Mouse (Mus musculus) forebrain, embryonic 12.5 days (tissue): Measurements from ENCODE around the gene Dexi. TPM values are rescaled to one million over a fixed set of nuclear protein-coding genes. Genes with fewer than 3 reads are reported as not detected.

Source experiments
- ATAC-seq: fragments of 200-750 bp; cut with Nextera tagmentation; 2 replicates; pipeline ENCODE4 v1.8.0; 2017; ENCODE audit warnings: moderate TSS enrichment; ENCODE audit not compliant: low FRiP score
- H3K27ac ChIP-seq: fragments of 300-500 bp; sonication (generic); 2 replicates; pipeline ENCODE4 v1.5.1; 2016; ENCODE audit warnings: mild to moderate bottlenecking
- H3K27me3 ChIP-seq: fragments of 300-500 bp; sonication (generic); 2 replicates; pipeline ENCODE4 v1.6.1; 2016; ENCODE audit warnings: mild to moderate bottlenecking
- H3K36me3 ChIP-seq: fragments of 300-500 bp; sonication (generic); replicated peaks from 2 replicates; pipeline ENCODE4 v1.6.1; 2016; ENCODE audit warnings: mild to moderate bottlenecking
- H3K4me1 ChIP-seq: fragments of 300-500 bp; sonication (generic); 2 replicates; pipeline ENCODE4 v1.6.1; 2016
- H3K4me2 ChIP-seq: fragments of 300-500 bp; sonication (generic); 2 replicates; pipeline ENCODE4 v1.6.1; 2016; ENCODE audit warnings: mild to moderate bottlenecking, moderate library complexity
- H3K4me3 ChIP-seq: fragments of 300-500 bp; sonication (generic); replicated peaks from 2 replicates; pipeline ENCODE4 v1.5.1; 2016; ENCODE audit warnings: mild to moderate bottlenecking
- H3K9ac ChIP-seq: fragments of 300-500 bp; sonication (generic); 2 replicates; pipeline ENCODE4 v1.6.1; 2016; ENCODE audit warnings: mild to moderate bottlenecking
- H3K9me3 ChIP-seq: fragments of 300-500 bp; sonication (generic); 2 replicates; pipeline ENCODE4 v1.6.1; 2016
- WGBS: fragments of 180-500 bp; shearing (Covaris S2); methylation state at CpG from one replicate; pipeline ENCODE4 v1.1.7; 2016; 5-methylcytosine and 5-hydroxymethylcytosine counted together
- polyA plus RNA-seq: library from polyadenylated mRNA; unstranded; fragments of >200 nt; fragmentation: Nextera tagmentation; extraction: Ambion mirVana; gene quantifications from 2 replicates; pipeline ENCODE4 v1.2.1, GENCODE M21; 2016

Gene Dexi
- polyA plus RNA-seq, 1 experiment from 2014 or later, result 22.6 TPM

DNA sequence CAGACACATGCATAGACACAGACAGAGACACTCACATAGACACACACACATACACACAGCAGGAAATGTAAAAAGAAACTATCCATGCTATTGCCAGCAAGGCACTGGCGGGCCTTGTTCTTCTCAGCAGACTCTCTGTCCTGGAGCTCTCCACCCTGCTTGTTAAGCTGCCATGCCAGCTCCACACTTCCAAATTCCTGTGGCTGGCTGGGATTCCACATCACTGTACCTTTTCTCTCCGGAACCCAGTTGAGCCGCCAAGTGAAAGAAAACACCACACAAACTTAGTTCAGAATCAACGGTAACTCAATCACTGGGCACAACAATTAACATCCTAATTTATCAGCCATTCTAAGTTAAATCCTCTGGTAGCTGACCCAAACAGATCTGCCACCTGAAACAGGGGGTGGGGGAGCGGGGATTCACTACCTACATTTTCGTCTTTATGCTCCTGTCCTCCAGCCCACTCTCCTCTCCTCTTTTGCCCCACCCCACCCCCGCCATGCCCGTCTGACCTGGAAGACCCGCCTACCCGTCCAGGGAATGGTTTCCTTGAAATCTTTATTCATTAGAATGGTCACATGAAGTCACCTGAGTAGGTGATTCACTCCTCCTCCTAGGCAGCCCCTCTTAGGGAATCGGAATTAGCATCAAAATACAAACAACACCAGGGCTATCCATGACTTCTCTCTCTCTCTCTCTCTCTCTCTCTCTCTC, 75.3 kb downstream of the Dexi start:
- no peaks in the 10 kb centered on the region for H3K4me1 ChIP-seq
- no peak overlapping the region for H3K27ac ChIP-seq
- no peak overlapping the region for H3K4me3 ChIP-seq
- H3K9ac ChIP-seq, result no peak overlapping the region
- H3K9me3 ChIP-seq, result no peaks in the 10 kb centered on the region
- no peak for ATAC-seq
- 31% methylated on average over 11 of the region's 11 CpGs for WGBS
- no peaks in the 10 kb centered on the region for H3K36me3 ChIP-seq
- no peaks in the 10 kb centered on the region for H3K27me3 ChIP-seq
- H3K4me2 ChIP-seq, result no peak overlapping the region

DNA sequence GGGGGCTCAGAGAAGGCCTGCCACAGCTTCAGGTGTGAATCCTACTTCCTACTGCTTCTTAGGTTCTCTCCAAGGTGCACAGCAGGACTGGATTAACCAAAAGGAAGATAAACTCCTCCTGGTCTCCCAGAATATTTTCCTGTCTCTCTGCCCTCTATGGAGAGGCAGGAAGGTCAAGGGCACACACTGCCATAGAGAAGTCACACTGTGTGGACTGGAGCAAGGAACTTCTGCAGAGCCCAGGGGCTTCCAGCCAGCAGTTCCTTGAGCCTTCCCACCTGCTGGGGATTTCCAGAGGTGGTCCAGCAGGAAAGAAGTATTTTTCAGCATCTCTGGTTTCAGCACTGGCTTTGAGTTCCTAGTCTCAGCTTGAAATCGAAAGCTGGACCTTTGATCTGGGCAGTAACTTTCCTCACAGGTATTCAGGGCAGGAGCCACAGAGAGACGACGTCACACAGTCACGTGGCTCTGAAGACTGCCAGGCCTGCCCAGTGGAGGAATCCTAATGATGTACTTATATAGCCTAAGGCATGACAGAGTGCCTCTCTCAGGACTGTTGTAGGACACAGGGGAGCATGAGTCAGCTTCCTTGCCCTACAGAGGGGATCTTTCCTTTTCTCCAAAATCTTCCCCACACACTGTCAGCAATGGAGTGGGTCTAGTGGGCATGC, 77.7 kb downstream of the Dexi start:
- Histone ChIP-seq H3K27ac (no peak overlapping the region), H3K4me2 (no peak overlapping the region), H3K9ac (no peak overlapping the region), H3K9me3 (no peaks in the 10 kb centered on the region), H3K36me3 (no peaks in the 10 kb centered on the region), H3K4me1 (no peaks in the 10 kb centered on the region), H3K4me3 (no peak overlapping the region), H3K27me3 (no peaks in the 10 kb centered on the region)
- no peak for ATAC-seq
- 50% methylated on average over 4 of the region's 4 CpGs for WGBS

DNA sequence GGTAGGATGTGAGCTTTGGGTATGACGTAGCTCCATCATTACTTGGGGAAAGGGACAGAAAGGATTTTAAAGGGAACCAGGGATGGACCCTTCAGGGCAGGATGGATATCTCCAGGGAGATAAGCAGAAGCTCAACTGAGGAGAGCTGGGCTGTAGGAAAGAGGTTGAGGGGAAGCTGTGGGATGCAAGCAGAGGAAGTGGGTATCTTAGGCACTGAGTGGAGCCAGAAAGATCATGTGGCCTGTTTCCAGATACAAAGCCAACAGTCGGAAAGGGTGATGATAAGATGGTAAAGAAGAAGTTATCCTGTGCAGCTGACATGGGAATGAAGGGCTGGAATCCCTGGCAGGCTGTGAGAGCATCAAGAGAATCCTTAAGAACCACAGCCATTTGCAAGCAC, 81.7 kb downstream of the Dexi start:
- Histone ChIP-seq H3K9ac (no peak overlapping the region), H3K4me3 (no peak overlapping the region), H3K27ac (no peak overlapping the region), H3K9me3 (no peaks in the 10 kb centered on the region), H3K36me3 (no peaks in the 10 kb centered on the region), H3K4me2 (no peak overlapping the region), H3K4me1 (no peaks in the 10 kb centered on the region), H3K27me3 (no peaks in the 10 kb centered on the region)
- no peak for ATAC-seq
- WGBS, result 95% methylated on average over 2 of the region's 2 CpGs

DNA sequence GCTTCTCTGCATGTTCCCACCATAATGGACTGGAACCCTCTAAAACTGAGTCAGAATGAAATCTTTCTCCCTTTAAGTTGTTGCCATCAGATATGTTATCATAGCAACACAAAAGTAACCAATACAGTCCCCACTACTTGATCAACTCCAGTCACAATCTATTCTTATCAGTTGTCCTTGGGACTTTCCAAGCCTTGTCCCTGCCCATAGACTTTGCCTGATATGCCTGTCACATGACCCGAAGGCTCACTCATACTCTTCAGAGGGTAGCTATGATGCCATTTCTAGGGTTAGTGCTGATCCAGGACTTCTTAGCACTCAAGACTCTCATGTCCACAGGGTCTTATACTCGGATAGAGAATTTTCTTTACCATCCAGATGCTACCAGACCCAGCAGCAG, 82.7 kb downstream of the Dexi start:
- no peak overlapping the region for H3K9ac ChIP-seq
- ATAC-seq, result no peak
- H3K4me3 ChIP-seq, result no peak overlapping the region
- WGBS, result 69% methylated on average over 2 of the region's 2 CpGs
- no peaks in the 10 kb centered on the region for H3K4me1 ChIP-seq
- no peaks in the 10 kb centered on the region for H3K27me3 ChIP-seq
- no peaks in the 10 kb centered on the region for H3K9me3 ChIP-seq
- no peak overlapping the region for H3K4me2 ChIP-seq
- no peak overlapping the region for H3K27ac ChIP-seq
- no peaks in the 10 kb centered on the region for H3K36me3 ChIP-seq

DNA sequence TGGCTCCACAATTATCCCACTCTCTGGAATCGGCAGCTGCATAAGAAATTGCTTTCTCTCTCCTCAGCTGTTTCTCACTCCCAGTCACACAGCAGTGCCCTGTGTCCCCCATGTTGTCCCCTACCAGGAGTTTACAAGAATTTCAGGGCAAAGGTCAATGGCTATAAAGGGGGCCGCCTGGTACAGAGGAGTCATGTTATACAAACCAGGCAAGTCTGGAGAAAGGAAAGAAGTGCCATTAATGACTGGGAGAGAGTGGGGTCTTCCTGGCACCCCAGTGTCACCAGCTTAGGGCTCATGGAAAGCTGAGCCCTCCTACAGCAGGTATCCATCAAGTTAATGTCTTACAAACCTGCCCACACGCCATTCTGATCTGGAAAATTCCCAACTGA, 88.3 kb downstream of the Dexi start:
- Histone ChIP-seq H3K4me2 (no peak overlapping the region), H3K4me1 (no peaks in the 10 kb centered on the region), H3K27me3 (no peaks in the 10 kb centered on the region), H3K9ac (no peak overlapping the region), H3K9me3 (no peaks in the 10 kb centered on the region), H3K36me3 (no peaks in the 10 kb centered on the region), H3K4me3 (no peak overlapping the region), H3K27ac (no peak overlapping the region)
- 69% methylated on average over 3 of the region's 3 CpGs for WGBS
- ATAC-seq, result no peak

DNA sequence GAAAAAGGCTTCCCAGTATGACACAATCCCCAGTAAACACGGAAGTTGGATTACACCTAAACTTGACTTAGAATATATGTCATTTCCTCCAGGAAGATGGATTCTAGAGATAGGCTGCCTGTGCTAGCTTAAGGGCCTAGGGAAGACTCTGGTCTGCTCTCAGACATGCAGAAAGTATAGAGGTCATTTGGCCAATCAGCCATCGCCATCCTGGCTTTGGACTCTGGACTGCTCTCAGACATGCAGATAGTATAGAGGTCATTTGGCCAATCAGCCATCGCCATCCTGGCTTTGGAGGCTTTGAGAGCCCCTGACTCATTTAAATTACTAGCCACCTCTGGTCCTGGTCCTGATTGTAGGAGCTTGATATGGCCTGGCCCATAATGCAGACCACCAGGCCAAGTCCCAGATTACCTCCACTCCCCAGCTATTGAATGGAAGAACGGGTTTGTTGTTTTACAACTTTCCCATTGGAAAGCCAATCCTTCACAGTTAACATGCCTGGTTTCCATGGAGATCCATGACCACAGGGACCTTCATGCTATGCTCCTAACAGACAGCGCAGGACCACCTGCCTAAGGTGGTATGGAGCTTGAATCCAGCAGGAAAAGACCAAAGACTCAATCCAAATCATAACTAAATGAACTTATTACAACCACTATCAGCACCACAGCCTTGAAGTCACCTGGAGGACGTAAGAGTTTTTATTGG, 88.8 kb downstream of the Dexi start:
- no peaks in the 10 kb centered on the region for H3K4me1 ChIP-seq
- no peak overlapping the region for H3K4me3 ChIP-seq
- no peaks in the 10 kb centered on the region for H3K36me3 ChIP-seq
- no peaks in the 10 kb centered on the region for H3K27me3 ChIP-seq
- no peak for ATAC-seq
- H3K9me3 ChIP-seq, result no peaks in the 10 kb centered on the region
- WGBS, result 83% methylated on average over 6 of the region's 6 CpGs
- H3K27ac ChIP-seq, result no peak overlapping the region
- H3K9ac ChIP-seq, result no peak overlapping the region
- no peak overlapping the region for H3K4me2 ChIP-seq

Other genes starting within 250 kb of the Dexi start
- 2.6 and 3.6 TPM in 2 replicates for gene Emp2, start 229.1 kb downstream of the Dexi start, polyA plus RNA-seq
- 0.14 and 0.18 TPM in 2 replicates for gene Tekt5, start 147.6 kb downstream of the Dexi start, polyA plus RNA-seq
- gene Nubp1, start 131.1 kb downstream of the Dexi start, polyA plus RNA-seq, result 54.3 and 57.9 TPM in 2 replicates
- 35.0 and 36.8 TPM in 2 replicates for gene Tvp23a, start 95.7 kb downstream of the Dexi start, polyA plus RNA-seq
- gene Ciita, start 63.0 kb downstream of the Dexi start, polyA plus RNA-seq, result 0.32 and 0.42 TPM in 2 replicates
- gene Clec16a, start 2.3 kb upstream of the Dexi start, polyA plus RNA-seq, result 51.0 and 53.9 TPM in 2 replicates
- 2.2 and 2.6 TPM in 2 replicates for gene Socs1, start 242.5 kb upstream of the Dexi start, polyA plus RNA-seq
- not detected in 2 replicates for gene Tnp2, start 245.6 kb upstream of the Dexi start, polyA plus RNA-seq
- not detected in 2 replicates for gene Prm3, start 247.9 kb upstream of the Dexi start, polyA plus RNA-seq